Mouse (Mus musculus) bone marrow macrophage, adult 2 months (primary cell): ENCODE measurements around the gene Frmd4b.

Source experiments
- CTCF ChIP-seq: IDR thresholded peaks from 2 replicates; pipeline ENCODE4 v1.5.1; 2012; ENCODE audit warnings: low read depth, mild to moderate bottlenecking, low read length, moderate library complexity
- POLR2A ChIP-seq: IDR thresholded peaks from 2 replicates; pipeline ENCODE4 v1.6.1; 2012; ENCODE audit warnings: mild to moderate bottlenecking, low read depth, low read length, borderline replicate concordance

DNA sequence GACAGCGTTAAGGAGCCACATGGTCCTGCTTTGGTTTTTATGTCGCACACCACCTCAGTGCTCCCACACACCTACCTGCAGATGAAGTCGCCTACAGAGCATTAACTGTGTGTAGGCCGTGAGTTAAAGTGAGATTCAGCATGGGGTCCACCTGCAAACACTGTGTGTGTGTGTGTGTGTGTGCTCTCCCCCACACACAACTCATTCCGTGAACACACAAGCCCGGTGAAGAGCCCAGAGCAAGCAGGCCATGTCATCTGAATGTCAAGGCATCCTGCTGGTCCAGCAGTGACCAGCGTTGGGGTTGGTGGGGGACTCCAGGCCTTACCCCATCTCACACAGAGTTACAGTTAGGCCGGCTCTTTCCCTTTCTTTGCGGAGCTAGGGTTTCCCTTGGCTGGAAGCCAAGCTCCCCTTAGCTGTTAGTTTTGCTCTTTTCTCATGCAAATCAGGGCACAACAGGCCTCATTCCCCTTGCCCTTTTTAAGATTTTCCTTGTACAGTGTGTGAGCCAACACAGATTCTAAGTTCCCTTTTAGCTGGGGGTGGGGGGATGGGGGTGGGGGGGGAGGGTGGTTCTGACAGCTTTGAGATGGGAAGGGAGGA is 220.9 kb downstream of the Frmd4b start:
- TF ChIP-seq CTCF (no peak), POLR2A (no peak)
